8 mouse cellular contexts compared by ENCODE assay signal in genomic region chr13:84758568-84758900, GRCm38 (mm10).
DNase-seq lines count a peak whose midpoint lies in the region; ATAC-seq and TF ChIP-seq lines count a peak whose summit lies in the region.

No protein-coding gene starts in this region.

- ATAC-seq in kidney, embryonic 16.5 days (ENCODE audit: low FRiP score, low TSS enrichment): peak; percentile 93
- ATAC-seq in neural tube, embryonic 12.5 days (ENCODE audit: low FRiP score, low read depth): peak; percentile 96

- peak; percentile 55 for TF ChIP-seq CTCF in C2C12 (IDR thresholded peaks at IDR 0.05; ENCODE audit: control insufficient read depth, insufficient read depth, insufficient read length)
- TF ChIP-seq CTCF in liver, adult 2 months (IDR thresholded peaks at IDR 0.05; ENCODE audit: low read depth, low read length): peak; percentile 50

- no peak overlapping the region for H3K9ac ChIP-seq in kidney, embryonic 16.5 days (replicated peaks; ENCODE audit: low read length)
- H3K9ac ChIP-seq in liver, adult 2 months (ENCODE audit: low read depth, low read length): no peak overlapping the region
- no peak overlapping the region for H3K9ac ChIP-seq in neural tube, embryonic 12.5 days

- no peaks in the 10 kb centered on the region for H3K27me3 ChIP-seq in C2C12 (ENCODE audit: control insufficient read depth, insufficient read depth, insufficient read length)
- peaks cover 16% of the 10 kb centered on the region for H3K27me3 ChIP-seq in embryonic facial prominence, embryonic 10.5 days (replicated peaks; ENCODE audit: low read depth, poor library complexity, severe bottlenecking)
- peaks cover 22% of the 10 kb centered on the region for H3K27me3 ChIP-seq in kidney, embryonic 16.5 days (ENCODE audit: insufficient read depth, low read length)
- H3K27me3 ChIP-seq in liver, adult 2 months (ENCODE audit: control insufficient read depth, insufficient read depth, low read length): no peaks in the 10 kb centered on the region
- no peaks in the 10 kb centered on the region for H3K27me3 ChIP-seq in neural tube, embryonic 12.5 days (replicated peaks)

- no peaks in the 10 kb centered on the region for H3K79me2 ChIP-seq in C2C12 (ENCODE audit: control insufficient read depth, insufficient read depth)
- no peaks in the 10 kb centered on the region for H3K79me2 ChIP-seq in liver, adult 2 months (ENCODE audit: control insufficient read depth, insufficient read depth, low read length)

- DNase-seq in adrenal gland, postnatal 10 days: peak; percentile 66
- peak; percentile 76 for DNase-seq in embryonic facial prominence, embryonic 10.5 days (ENCODE audit: low spot score)
- DNase-seq in heart, adult 9 months (ENCODE audit: low spot score in 2 of 2): peak; percentile 4 to 15
- peak; percentile 11 for DNase-seq in liver, adult 2 months (ENCODE audit: extremely low read depth, low read depth, low spot score)
- peak; percentile 14 for DNase-seq in testis, postnatal 14 days (ENCODE audit: low spot score)

- no peak overlapping the region for H3ac ChIP-seq in C2C12 (ENCODE audit: control insufficient read depth, insufficient read length, low read depth)

- no peak overlapping the region; the same call in 1 of the 2 replicates for H3K4me2 ChIP-seq in kidney, embryonic 16.5 days (replicated peaks; ENCODE audit: low read depth, low read length)
- peak overlapping the region; percentile 42 for H3K4me2 ChIP-seq in neural tube, embryonic 12.5 days (replicated peaks)

- no peaks in the 10 kb centered on the region for H3K79me3 ChIP-seq in C2C12 (ENCODE audit: low read depth)

- H3K4me3 ChIP-seq in C2C12 (ENCODE audit: insufficient read depth, poor library complexity, severe bottlenecking): no peak overlapping the region
- H3K4me3 ChIP-seq in embryonic facial prominence, embryonic 10.5 days: no peak overlapping the region
- no peak overlapping the region for H3K4me3 ChIP-seq in kidney, embryonic 16.5 days (ENCODE audit: low read length)
- H3K4me3 ChIP-seq in liver, adult 2 months (ENCODE audit: insufficient read depth, low read depth, low read length): no peak overlapping the region
- H3K4me3 ChIP-seq in neural tube, embryonic 12.5 days: no peak overlapping the region

- no peaks in the 10 kb centered on the region for H3K36me3 ChIP-seq in C2C12 (ENCODE audit: control insufficient read depth, insufficient read depth)
- H3K36me3 ChIP-seq in embryonic facial prominence, embryonic 10.5 days (replicated peaks): no peaks in the 10 kb centered on the region
- H3K36me3 ChIP-seq in kidney, embryonic 16.5 days (ENCODE audit: insufficient read depth, low read length): no peaks in the 10 kb centered on the region
- H3K36me3 ChIP-seq in liver, adult 2 months (ENCODE audit: control insufficient read depth, insufficient read depth, low read length): no peaks in the 10 kb centered on the region
- no peaks in the 10 kb centered on the region for H3K36me3 ChIP-seq in neural tube, embryonic 12.5 days

- no peak overlapping the region for H3K27ac ChIP-seq in embryonic facial prominence, embryonic 10.5 days (replicated peaks)
- H3K27ac ChIP-seq in kidney, embryonic 16.5 days (ENCODE audit: low read length): no peak overlapping the region
- no peak overlapping the region for H3K27ac ChIP-seq in liver, adult 2 months (replicated peaks; ENCODE audit: insufficient read depth, low read depth, low read length)
- no peak overlapping the region for H3K27ac ChIP-seq in neural tube, embryonic 12.5 days

- H3K4me1 ChIP-seq in embryonic facial prominence, embryonic 10.5 days: peaks cover 3% of the 10 kb centered on the region; the same call in 1 of the 2 replicates
- H3K4me1 ChIP-seq in kidney, embryonic 16.5 days (ENCODE audit: insufficient read depth, low read length): no peaks in the 10 kb centered on the region
- no peaks in the 10 kb centered on the region for H3K4me1 ChIP-seq in liver, adult 2 months (ENCODE audit: control insufficient read depth, insufficient read depth, low read length)
- peaks cover 5% of the 10 kb centered on the region for H3K4me1 ChIP-seq in neural tube, embryonic 12.5 days

- WGBS in embryonic facial prominence, embryonic 10.5 days: 1% methylated on average over 6 of the region's 6 CpGs
- WGBS in kidney, embryonic 16.5 days: under 1% methylated on average over 6 of the region's 6 CpGs
- 1% methylated on average over 6 of the region's 6 CpGs for WGBS in liver, adult 2 months
- 2% methylated on average over 6 of the region's 6 CpGs for WGBS in neural tube, embryonic 12.5 days

- H3K9me3 ChIP-seq in embryonic facial prominence, embryonic 10.5 days: no peaks in the 10 kb centered on the region
- no peaks in the 10 kb centered on the region for H3K9me3 ChIP-seq in kidney, embryonic 16.5 days (ENCODE audit: low read length)
- no peaks in the 10 kb centered on the region for H3K9me3 ChIP-seq in neural tube, embryonic 12.5 days

- no peak for TF ChIP-seq POLR2A in liver, adult 2 months (IDR thresholded peaks at IDR 0.05; ENCODE audit: extremely low read depth, insufficient read depth, low read length)

TF ChIP-seq in C2C12, 6 proteins besides CTCF, POLR2A, EP300 and RAD21:
- TF ChIP-seq MYOD1 (IDR thresholded peaks at IDR 0.05; ENCODE audit: control insufficient read depth, insufficient read length, low read depth): no peak
- no peak for TF ChIP-seq USF1 (IDR thresholded peaks at IDR 0.05; ENCODE audit: low read depth)
- TF ChIP-seq MAX (IDR thresholded peaks at IDR 0.05): no peak
TF ChIP-seq in C2C12: peak in this region for 0.

Comparison
In these comparisons a context has a peak if more than half of its experiments do, and no peak if none do; other contexts are left out.
1. DNase-seq: peak in every context shown above with its lines; median percentile 76 in embryonic facial prominence, embryonic 10.5 days; 66 in adrenal gland, postnatal 10 days; 14 in testis, postnatal 14 days; 11 in liver, adult 2 months; 10 in heart, adult 9 months.